Mouse (Mus musculus) embryonic fibroblast, embryonic 13.5 days (primary cell): ENCODE results near the gene Bicdl2.

ENCODE experiments used
- CTCF ChIP-seq: IDR thresholded peaks from 2 replicates; pipeline ENCODE4 v1.5.1; 2011; ENCODE audit warnings: mild to moderate bottlenecking, control low read depth, low read length, moderate library complexity, borderline replicate concordance; ENCODE audit not compliant: insufficient read depth
- POLR2A ChIP-seq: IDR thresholded peaks from 2 replicates; pipeline ENCODE4 v1.6.1; 2011; ENCODE audit warnings: low read depth, mild to moderate bottlenecking, control low read depth, low read length, moderate library complexity

- no peak for TF ChIP-seq CTCF
- no peak for TF ChIP-seq POLR2A
Observed at GRCm38 (mm10) chr17:23680336-23680735, 20.0 kb downstream of the Bicdl2 start.
